Mouse (Mus musculus): Measurements from ENCODE around the gene Klhl36. TPM values are rescaled to one million over a fixed set of nuclear protein-coding genes. Genes with fewer than 3 reads are reported as not detected.
A peak's percentile ranks its signal among the peaks of the same experiment; 100 is the strongest.

Klhl36 gene
- polyA plus RNA-seq, 1 experiment from 2014 or later = 17.3 TPM

GRCm38 (mm10) chr8:119897069-119897468 lies 35.0 kb downstream of the Klhl36 start:
- H3K4me2 ChIP-seq = no peak overlapping the region
- 80% methylated on average over 4 of the region's 4 CpGs for WGBS
- H3K9me3 ChIP-seq = no peaks in the 10 kb centered on the region
- H3K4me1 ChIP-seq (replicated peaks) = no peaks in the 10 kb centered on the region
- H3K9ac ChIP-seq = no peak overlapping the region
- no peaks in the 10 kb centered on the region for H3K36me3 ChIP-seq
- H3K27ac ChIP-seq (replicated peaks) = no peak overlapping the region
- H3K4me3 ChIP-seq = no peak overlapping the region
- peaks cover 29% of the 10 kb centered on the region for H3K27me3 ChIP-seq
- no peak for ATAC-seq (ENCODE audit: low FRiP score, low read depth)

- no peaks in the 10 kb centered on the region for H3K9me3 ChIP-seq
- no peak overlapping the region for H3K27ac ChIP-seq (replicated peaks)
- no peak overlapping the region for H3K4me3 ChIP-seq
- H3K36me3 ChIP-seq = no peaks in the 10 kb centered on the region
- 24% methylated on average over 13 of the region's 13 CpGs for WGBS
- H3K9ac ChIP-seq = no peak overlapping the region
- no peak overlapping the region for H3K4me2 ChIP-seq
- no peaks in the 10 kb centered on the region for H3K4me1 ChIP-seq (replicated peaks)
- no peak for ATAC-seq (ENCODE audit: low FRiP score, low read depth)
- H3K27me3 ChIP-seq = peaks cover 29% of the 10 kb centered on the region
These were observed 35.9 kb downstream of the Klhl36 start for GRCm38 (mm10) chr8:119897933-119898332.

DNA sequence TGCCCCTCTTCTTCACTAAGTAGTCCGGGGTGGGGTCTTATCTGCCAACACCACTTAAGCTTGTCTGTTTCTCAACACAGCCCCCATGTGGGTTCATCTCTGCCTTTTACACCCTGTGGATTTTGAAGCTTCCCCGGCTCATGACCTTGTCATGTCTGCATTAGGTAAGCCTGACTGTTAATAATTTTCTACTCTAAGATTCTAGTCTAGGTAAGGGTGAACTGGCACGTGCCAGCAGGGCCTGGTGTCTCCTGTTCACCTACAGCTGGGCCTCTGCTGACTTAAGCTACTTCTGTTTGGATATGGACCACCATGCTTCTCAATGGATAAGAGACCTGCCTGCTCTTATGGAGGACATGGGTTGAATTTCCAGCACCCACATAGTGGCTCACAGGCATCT lies 39.3 kb downstream of the Klhl36 start:
- H3K9me3 ChIP-seq = no peaks in the 10 kb centered on the region
- peaks cover 29% of the 10 kb centered on the region for H3K27me3 ChIP-seq
- 85% methylated on average over 3 of the region's 3 CpGs for WGBS
- no peak overlapping the region for H3K4me2 ChIP-seq
- H3K4me3 ChIP-seq = no peak overlapping the region
- no peak overlapping the region for H3K27ac ChIP-seq (replicated peaks)
- no peaks in the 10 kb centered on the region for H3K36me3 ChIP-seq
- no peak for ATAC-seq (ENCODE audit: low FRiP score, low read depth)
- H3K9ac ChIP-seq = no peak overlapping the region
- no peaks in the 10 kb centered on the region for H3K4me1 ChIP-seq (replicated peaks)

- WGBS = 64% methylated on average over 8 of the region's 8 CpGs
- no peak for ATAC-seq (ENCODE audit: low FRiP score, low read depth)
These were observed 39.9 kb downstream of the Klhl36 start for GRCm38 (mm10) chr8:119901952-119902351.

DNA sequence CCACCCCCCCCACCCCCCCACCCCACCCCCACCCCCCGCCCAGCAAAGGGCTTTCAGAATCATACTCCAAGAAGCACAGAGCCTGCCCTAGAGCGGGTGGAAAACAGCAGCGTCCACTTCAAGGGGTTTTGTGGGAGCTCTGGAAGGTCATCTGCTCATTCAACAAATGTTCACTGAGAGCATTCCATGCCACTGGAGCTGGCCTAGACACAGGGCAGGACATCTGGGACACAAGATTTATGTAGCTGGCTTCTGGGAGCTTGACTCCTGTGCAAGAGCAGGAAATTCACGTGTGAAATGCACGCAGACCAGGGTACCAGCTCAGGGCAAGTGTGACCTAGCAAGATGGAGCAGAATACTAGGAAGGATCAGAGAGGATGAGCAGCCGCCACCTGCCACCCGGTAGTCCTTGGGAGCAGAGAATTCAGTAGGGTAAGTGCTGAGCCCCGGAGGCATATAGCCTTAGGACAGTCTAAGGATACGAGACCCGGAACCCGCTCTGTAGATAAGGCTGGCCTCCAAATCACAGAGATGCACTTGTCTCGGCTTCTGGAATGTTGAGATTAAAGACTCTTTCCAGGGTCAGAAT lies 42.4 kb downstream of the Klhl36 start:
- H3K27me3 ChIP-seq = peaks cover 5% of the 10 kb centered on the region; the same call in 1 of the 2 replicates
- no peaks in the 10 kb centered on the region for H3K9me3 ChIP-seq
- no peak overlapping the region for H3K4me2 ChIP-seq
- no peaks in the 10 kb centered on the region for H3K4me1 ChIP-seq (replicated peaks)
- H3K4me3 ChIP-seq = no peak overlapping the region
- no peak for ATAC-seq (ENCODE audit: low FRiP score, low read depth)
- no peaks in the 10 kb centered on the region for H3K36me3 ChIP-seq
- no peak overlapping the region for H3K27ac ChIP-seq (replicated peaks)
- no peak overlapping the region for H3K9ac ChIP-seq
- 66% methylated on average over 12 of the region's 12 CpGs for WGBS

More at GRCm38 (mm10) chr8:119901952-119902351, 39.9 kb downstream of the Klhl36 start:
- Histone ChIP-seq H3K9me3 (no peaks in the 10 kb centered on the region), H3K4me1 (replicated peaks) (no peaks in the 10 kb centered on the region), H3K36me3 (no peaks in the 10 kb centered on the region), H3K9ac (no peak overlapping the region), H3K4me3 (no peak overlapping the region), H3K27me3 (peaks cover 27% of the 10 kb centered on the region), H3K27ac (replicated peaks) (no peak overlapping the region), H3K4me2 (no peak overlapping the region)

DNA sequence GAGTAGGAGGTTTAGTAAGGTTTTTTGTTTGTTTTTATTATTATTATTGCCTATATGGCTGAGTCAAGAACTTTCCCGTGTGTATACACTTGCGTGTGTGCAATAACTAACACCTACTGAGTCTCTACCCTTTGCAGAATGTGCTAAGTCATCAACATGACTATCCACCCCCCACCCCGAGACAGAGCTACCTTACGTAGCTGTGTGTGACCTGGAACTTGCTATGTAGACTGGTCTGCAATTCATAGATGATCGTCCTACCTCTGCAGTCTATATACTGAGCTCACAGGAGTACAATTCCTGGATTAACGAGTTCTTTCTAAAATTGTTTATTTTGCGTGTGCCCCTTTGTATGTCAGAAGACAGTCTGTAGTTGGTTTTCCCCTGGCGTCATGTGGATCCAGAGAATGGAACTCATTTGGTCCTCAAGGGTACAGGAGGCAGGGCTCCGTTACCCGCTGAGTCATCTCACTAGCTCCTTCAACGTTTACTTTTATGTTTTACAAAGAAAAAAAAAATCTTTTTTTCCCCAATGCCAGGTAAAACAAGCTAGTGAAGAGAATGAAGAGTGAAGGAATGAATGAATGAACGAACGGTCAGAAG lies 48.0 kb downstream of the Klhl36 start, which contains the start of gene Usp10:
Usp10 (plus strand) TSS at position 417 of the 603 bp plus-strand sequence.
- H3K36me3 ChIP-seq = no peaks in the 10 kb centered on the region
- peak within 1 kb of the TSS; percentile 95 for H3K27ac ChIP-seq (replicated peaks)

DNA sequence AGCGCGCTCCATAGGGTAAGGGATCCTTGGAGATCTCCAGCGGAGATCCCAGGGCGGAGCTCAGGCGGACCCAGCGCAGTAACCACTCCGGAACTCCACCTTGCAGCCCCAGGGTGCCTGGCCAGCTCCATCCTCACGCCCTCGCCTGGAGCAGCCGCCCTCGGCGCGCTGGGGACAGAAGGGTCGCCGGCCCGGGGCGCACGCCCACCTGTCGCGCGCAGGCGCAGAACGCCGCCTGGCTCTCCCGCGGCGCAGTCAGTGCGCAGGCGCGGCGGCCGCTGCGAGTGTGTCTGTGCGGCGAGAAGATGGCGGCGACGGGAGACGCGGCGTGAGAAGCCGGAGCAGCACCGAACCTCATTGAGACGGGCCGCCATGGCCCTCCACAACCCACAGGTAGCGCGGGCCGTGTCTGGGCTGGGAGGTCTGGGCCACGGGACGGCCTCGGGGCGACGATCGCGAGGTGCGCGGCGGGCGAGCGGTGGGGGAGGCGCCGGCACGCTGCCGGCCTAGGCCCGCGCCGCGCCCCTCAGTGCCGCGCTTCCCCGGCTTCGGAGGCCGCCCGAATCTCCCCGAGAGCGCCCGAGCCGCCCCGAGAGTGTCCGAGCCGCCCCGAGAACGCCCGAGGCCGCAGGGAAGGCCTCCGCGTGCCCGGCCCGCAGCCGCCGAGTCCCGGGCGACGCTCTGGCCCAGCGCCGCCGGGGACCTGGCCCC lies 48.6 kb downstream of the Klhl36 start, which contains the start of gene Gm20388:
Gm20388 (plus strand) TSS at position 295 of the 711 bp plus-strand sequence.
- Histone ChIP-seq H3K4me3 (peak within 1 kb of the TSS; percentile 83), H3K4me2 (peak within 1 kb of the TSS; percentile 87), H3K27ac (replicated peaks) (peak within 1 kb of the TSS; percentile 95), H3K27me3 (no peaks in the 10 kb centered on the region), H3K4me1 (replicated peaks) (peaks cover 43% of the 10 kb centered on the region), H3K36me3 (no peaks in the 10 kb centered on the region), H3K9ac (peak within 1 kb of the TSS; percentile 85), H3K9me3 (no peaks in the 10 kb centered on the region)
- ATAC-seq (ENCODE audit: low FRiP score, low read depth) = peak; percentile 94
- under 1% methylated on average over 64 of the region's 97 CpGs for WGBS

More for the DNA sequence above, 48.0 kb downstream of the Klhl36 start, which contains the start of gene Usp10:
- Histone ChIP-seq H3K4me2 (peak within 1 kb of the TSS; percentile 87), H3K27me3 (no peaks in the 10 kb centered on the region), H3K9me3 (no peaks in the 10 kb centered on the region), H3K9ac (peak within 1 kb of the TSS; percentile 85), H3K4me1 (replicated peaks) (peaks cover 41% of the 10 kb centered on the region), H3K4me3 (peak within 1 kb of the TSS; percentile 83)
- ATAC-seq (ENCODE audit: low FRiP score, low read depth) = peak; percentile 23; the same call in 1 of the 2 replicates
- 21% methylated on average over 13 of the region's 13 CpGs for WGBS

DNA sequence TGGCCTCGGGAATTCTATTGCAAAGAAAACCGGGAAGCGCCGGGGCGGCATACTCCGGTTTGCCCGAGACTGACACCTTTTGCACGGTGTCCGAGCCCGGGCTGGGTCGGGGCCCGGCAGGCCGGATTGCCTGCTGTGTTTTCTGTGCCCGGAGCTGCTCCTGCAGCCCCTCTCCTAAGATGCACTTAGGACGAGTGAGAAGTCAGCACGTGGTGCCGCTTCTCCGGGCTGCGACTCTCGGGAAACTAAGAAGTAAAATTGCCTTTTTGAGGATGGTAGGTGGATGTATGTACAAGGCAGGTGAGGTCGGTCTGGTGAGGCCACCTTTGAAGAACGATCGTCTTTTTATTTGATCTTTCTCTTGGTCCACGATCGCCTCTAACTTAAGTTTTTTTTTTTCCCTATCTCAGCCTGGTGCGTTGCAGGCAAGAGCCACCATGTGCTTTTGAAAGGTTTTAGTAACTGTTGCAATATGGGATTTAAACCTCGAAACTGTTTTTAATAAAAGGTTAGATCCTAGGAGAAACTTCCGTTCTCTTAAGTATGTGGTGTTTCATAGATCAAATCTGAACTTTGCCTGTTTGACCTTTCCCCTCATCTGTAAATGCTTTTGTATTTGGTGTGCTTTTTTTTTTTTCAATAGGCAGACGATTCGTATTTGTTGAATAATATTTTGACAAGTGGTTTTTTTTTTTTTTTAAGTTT lies 49.3 kb downstream of the Klhl36 start:
- peak; percentile 59; the same call in 1 of the 2 replicates for ATAC-seq (ENCODE audit: low FRiP score, low read depth)
- H3K27me3 ChIP-seq = no peaks in the 10 kb centered on the region
- under 1% methylated on average over 29 of the region's 30 CpGs for WGBS
- H3K4me1 ChIP-seq (replicated peaks) = peaks cover 46% of the 10 kb centered on the region
- H3K4me2 ChIP-seq = peak overlapping the region; percentile 87
- H3K9me3 ChIP-seq = no peaks in the 10 kb centered on the region
- H3K36me3 ChIP-seq = no peaks in the 10 kb centered on the region
- peak overlapping the region; percentile 85 for H3K9ac ChIP-seq
- peak overlapping the region; percentile 83 for H3K4me3 ChIP-seq
- peak overlapping the region; percentile 95 for H3K27ac ChIP-seq (replicated peaks)

DNA sequence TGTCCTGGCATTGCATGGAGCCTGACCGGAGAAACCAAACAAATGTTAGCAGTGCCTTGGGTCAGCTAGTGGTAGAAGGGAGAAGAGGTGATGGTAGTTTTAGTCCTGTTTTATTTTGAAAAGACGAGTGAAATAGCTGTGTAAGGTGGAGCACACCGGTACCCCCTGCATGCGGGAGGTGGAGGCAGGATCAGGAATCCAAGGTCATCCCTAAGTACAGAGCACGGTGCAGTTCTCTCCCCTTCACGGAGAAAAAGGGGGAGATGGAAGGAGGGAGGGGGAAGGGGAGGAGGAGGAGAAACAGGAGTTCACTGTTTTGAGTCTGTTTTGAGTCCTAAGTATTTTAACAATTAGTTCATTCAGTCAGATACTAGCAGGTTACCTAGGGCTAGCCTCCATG lies 50.6 kb downstream of the Klhl36 start:
- 40% methylated on average over 6 of the region's 6 CpGs for WGBS
- no peak for ATAC-seq (ENCODE audit: low FRiP score, low read depth)
- Histone ChIP-seq H3K9ac (no peak overlapping the region; the same call in 1 of the 2 replicates), H3K9me3 (no peaks in the 10 kb centered on the region), H3K4me3 (peak overlapping the region; percentile 83), H3K27ac (replicated peaks) (no peak overlapping the region), H3K36me3 (no peaks in the 10 kb centered on the region), H3K4me1 (replicated peaks) (peaks cover 54% of the 10 kb centered on the region), H3K27me3 (no peaks in the 10 kb centered on the region), H3K4me2 (peak overlapping the region; percentile 87)

- 76% methylated on average over 3 of the region's 3 CpGs for WGBS
- H3K4me1 ChIP-seq (replicated peaks) = peaks cover 54% of the 10 kb centered on the region
- no peaks in the 10 kb centered on the region for H3K27me3 ChIP-seq
- no peak overlapping the region for H3K9ac ChIP-seq
- no peak overlapping the region for H3K27ac ChIP-seq (replicated peaks)
- ATAC-seq (ENCODE audit: low FRiP score, low read depth) = no peak
- no peaks in the 10 kb centered on the region for H3K36me3 ChIP-seq
- H3K9me3 ChIP-seq = no peaks in the 10 kb centered on the region
- H3K4me3 ChIP-seq = no peak overlapping the region
- peak overlapping the region; percentile 87 for H3K4me2 ChIP-seq
These were observed 51.1 kb downstream of the Klhl36 start for GRCm38 (mm10) chr8:119913181-119913580.

- H3K4me1 ChIP-seq (replicated peaks) = peaks cover 54% of the 10 kb centered on the region
- ATAC-seq (ENCODE audit: low FRiP score, low read depth) = no peak
- no peaks in the 10 kb centered on the region for H3K27me3 ChIP-seq
- no peak overlapping the region for H3K4me3 ChIP-seq
- H3K9me3 ChIP-seq = no peaks in the 10 kb centered on the region
- no peak overlapping the region for H3K27ac ChIP-seq (replicated peaks)
- no peak overlapping the region for H3K4me2 ChIP-seq
- H3K36me3 ChIP-seq = no peaks in the 10 kb centered on the region
- WGBS = 50% methylated on average over 2 of the region's 2 CpGs
- no peak overlapping the region for H3K9ac ChIP-seq
These were observed 52.1 kb downstream of the Klhl36 start for GRCm38 (mm10) chr8:119914161-119914560.
